Mouse (Mus musculus) CD4-positive naive resting alpha-beta T cell, adult 76 days (primary cell): ENCODE results near the gene Gm7942. TPM values are rescaled to one million over a fixed set of nuclear protein-coding genes. Genes with fewer than 3 reads are reported as not detected.

Source experiments
- total RNA-seq: library from RNA; stranded (reverse); gene quantifications from one replicate; pipeline ENCODE4 v1.2.4, GENCODE M21; 2023

Gm7942 gene
- not detected for total RNA-seq

DNA sequence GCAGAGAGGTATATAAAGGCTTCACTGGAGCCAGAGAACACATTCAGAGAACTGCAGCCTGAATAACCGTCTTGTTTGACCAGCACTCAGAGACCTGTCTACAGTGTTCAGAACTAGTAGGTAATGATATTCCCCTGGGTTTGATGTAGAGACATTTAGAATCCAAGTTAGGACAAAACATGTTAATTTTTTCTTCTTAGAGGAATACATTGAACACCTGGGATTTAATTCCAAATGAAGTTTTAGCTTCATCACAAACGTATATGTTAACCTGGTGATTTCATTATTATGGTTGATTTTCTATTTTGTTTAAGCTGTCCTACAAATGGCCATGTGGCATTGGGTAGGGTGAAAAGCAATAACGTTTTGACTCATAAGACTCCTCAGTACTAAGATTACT is at the start of gene Gm7942:
Gene Gm7942 (plus strand): TSS at position 301 of the 400 bp plus-strand sequence.

Other genes starting within 250 kb of the Gm7942 start
- gene Gm3183, start 241.5 kb upstream of the Gm7942 start, total RNA-seq = not detected
- not detected for gene Gm6367, start 118.3 kb upstream of the Gm7942 start, total RNA-seq
- gene Gm16513, start 75.7 kb downstream of the Gm7942 start, total RNA-seq = not detected
- not detected for gene Gm10424, start 165.8 kb downstream of the Gm7942 start, total RNA-seq
- gene Gm3259, start 199.0 kb downstream of the Gm7942 start, total RNA-seq = not detected